22 mouse cellular contexts compared by ENCODE assay signal in the genomic region with DNA sequence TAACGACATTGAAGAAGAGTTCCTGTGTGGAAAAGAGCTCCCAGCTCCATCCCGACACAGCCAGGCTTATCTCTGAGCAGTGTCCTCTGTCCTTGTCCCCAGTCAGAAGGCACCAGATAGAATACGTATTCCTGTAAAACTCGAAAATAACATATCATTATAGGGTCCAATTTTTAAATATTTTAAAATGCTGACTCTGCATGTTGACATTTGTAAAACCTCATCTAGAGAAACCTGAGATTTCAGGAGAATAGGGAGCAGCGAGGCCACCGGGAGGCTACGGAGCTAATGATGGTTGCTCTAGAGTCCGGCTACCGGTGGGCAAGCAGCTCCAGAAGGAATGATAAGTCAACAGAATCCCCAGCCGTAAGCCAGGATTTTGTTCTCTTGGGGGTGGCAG.
DNase-seq lines count a peak whose midpoint lies in the region; ATAC-seq and TF ChIP-seq lines count a peak whose summit lies in the region.
"Had no signal": no experiment of that assay in that cellular context is flagged by ENCODE, and none has a peak within 500 bp of the region (broad histone marks: within the 10 kb centered on the region; RNA-seq: fewer than 3 reads in every experiment).

No protein-coding gene starts in this region.

- DNase-seq in hindbrain, postnatal 0 days (ENCODE audit: low spot score) = no peak
- DNase-seq in hindbrain, embryonic 14.5 days (ENCODE audit: low spot score) = no peak
- DNase-seq in CH12.LX (ENCODE audit: extremely low read depth) = no peak
- DNase-seq in MEL (ENCODE audit: low read depth, low spot score) = no peak
- no peak for DNase-seq in kidney, postnatal 14 days
- DNase-seq in gastrocnemius, adult 18-20 months (ENCODE audit: low spot score) = no peak
- DNase-seq: adrenal gland, postnatal 10 days; adrenal gland, postnatal 36 days; B cell, adult 2 months; cerebellum, adult 18-20 months; cerebellum, adult 9-10 months; cerebellum, postnatal 14 days; gastrocnemius, postnatal 10 days; gastrocnemius, postnatal 36 days had no signal

- in situ Hi-C loops in CH12.LX (cut with MboI; ENCODE audit: low pct_ligation_motif_present, low pct_unique_long_range_greater_than_20kb, low sequenced_read_pairs) = no loop called here

- no peaks in the 10 kb centered on the region; the same call in 1 of the 2 replicates for H3K4me1 ChIP-seq in hindbrain, postnatal 0 days (ENCODE audit: insufficient read depth, low read length)
- H3K4me1 ChIP-seq in hindbrain, embryonic 14.5 days (replicated peaks; ENCODE audit: control insufficient read depth, insufficient read depth, low read length) = no peaks in the 10 kb centered on the region
- H3K4me1 ChIP-seq in CH12.LX (ENCODE audit: control insufficient read depth in 1 of 2, insufficient read depth in 2 of 2) (peaks cover 0 to 3% of the 10 kb centered on the region in 2 experiments; a peak in 1 of 4 replicates), MEL (ENCODE audit: control insufficient read depth in 1 of 2, insufficient read depth in 2 of 2, low read length in 2 of 2) (no peaks in the 10 kb centered on the region)
- H3K4me1 ChIP-seq: embryonic facial prominence, embryonic 12.5 days; embryonic facial prominence, embryonic 15.5 days; hindbrain, embryonic 10.5 days; hindbrain, embryonic 13.5 days had no signal

- dilution Hi-C loops in CH12.LX (cut with MboI; ENCODE audit: extremely low pct_ligation_motif_present, extremely low pct_unique_long_range_greater_than_20kb, low sequenced_read_pairs) = no loop called here

- no peaks in the 10 kb centered on the region for H3K36me3 ChIP-seq in hindbrain, postnatal 0 days (ENCODE audit: insufficient read depth, low read length)
- no peaks in the 10 kb centered on the region for H3K36me3 ChIP-seq in hindbrain, embryonic 14.5 days (replicated peaks; ENCODE audit: control insufficient read depth, insufficient read depth)
- no peaks in the 10 kb centered on the region for H3K36me3 ChIP-seq in CH12.LX (replicated peaks in 1 of 2; ENCODE audit: control insufficient read depth in 1 of 2, insufficient read depth in 1 of 2, low read length in 1 of 2)
- no peaks in the 10 kb centered on the region for H3K36me3 ChIP-seq in MEL (ENCODE audit: control insufficient read depth in 1 of 2, insufficient read depth in 2 of 2, low read length in 2 of 2)
- H3K36me3 ChIP-seq: embryonic facial prominence, embryonic 12.5 days; embryonic facial prominence, embryonic 15.5 days; hindbrain, embryonic 10.5 days; hindbrain, embryonic 13.5 days had no signal

- TF ChIP-seq RAD21 in CH12.LX (IDR thresholded peaks at IDR 0.05; ENCODE audit: low read depth, low read length) = no peak
- TF ChIP-seq RAD21 in MEL (IDR thresholded peaks at IDR 0.05; ENCODE audit: low read depth, low read length) = no peak

- 84% methylated on average over 10 of the region's 10 CpGs for WGBS in hindbrain, postnatal 0 days
- 93% methylated on average over 10 of the region's 10 CpGs for WGBS in hindbrain, embryonic 14.5 days

- no peak for TF ChIP-seq CTCF in hindbrain, postnatal 0 days (IDR thresholded peaks at IDR 0.05; ENCODE audit: low read depth)
- TF ChIP-seq CTCF in CH12.LX (conservative IDR thresholded peaks at IDR 0.05 in 1 of 2, IDR thresholded peaks at IDR 0.05 in 1 of 2; ENCODE audit: low read depth in 2 of 2, low read length in 2 of 2) (no peak), MEL (IDR thresholded peaks at IDR 0.05 in 2 of 3, conservative IDR thresholded peaks at IDR 0.05 in 1 of 3; ENCODE audit: control insufficient read depth in 1 of 3, insufficient read depth in 1 of 3, low read depth in 2 of 3, low read length in 3 of 3, poor library complexity in 1 of 3, severe bottlenecking in 1 of 3) (no peak)

- H3K79me2 ChIP-seq in CH12.LX (replicated peaks; ENCODE audit: control insufficient read depth, extremely low read depth, insufficient read depth, poor library complexity, severe bottlenecking) = no peaks in the 10 kb centered on the region
- no peaks in the 10 kb centered on the region for H3K79me2 ChIP-seq in MEL (ENCODE audit: control insufficient read depth, insufficient read depth, low read length, poor library complexity)

- peak overlapping the region; percentile 20; the same call in 1 of the 2 replicates for H3K27ac ChIP-seq in hindbrain, postnatal 0 days
- H3K27ac ChIP-seq in hindbrain, embryonic 14.5 days = no peak overlapping the region
- H3K27ac ChIP-seq in CH12.LX (ENCODE audit: insufficient read depth, low read depth) = no peak overlapping the region
- H3K27ac ChIP-seq in MEL (ENCODE audit: control insufficient read depth, low read depth, low read length) = no peak overlapping the region
- H3K27ac ChIP-seq: embryonic facial prominence, embryonic 12.5 days; embryonic facial prominence, embryonic 15.5 days; hindbrain, embryonic 10.5 days; hindbrain, embryonic 13.5 days had no signal

- no peak overlapping the region for H3K9ac ChIP-seq in hindbrain, postnatal 0 days (replicated peaks; ENCODE audit: low read length)
- H3K9ac ChIP-seq in hindbrain, embryonic 14.5 days = no peak overlapping the region
- no peak overlapping the region for H3K9ac ChIP-seq in CH12.LX (ENCODE audit: insufficient read depth, low read depth)
- H3K9ac ChIP-seq in MEL (ENCODE audit: control insufficient read depth, low read depth, low read length, poor library complexity, severe bottlenecking) = no peak overlapping the region
- H3K9ac ChIP-seq: embryonic facial prominence, embryonic 12.5 days; embryonic facial prominence, embryonic 15.5 days; hindbrain, embryonic 13.5 days had no signal

- TF ChIP-seq EP300 in CH12.LX (IDR thresholded peaks at IDR 0.05; ENCODE audit: low read length) = no peak
- no peak for TF ChIP-seq EP300 in MEL (IDR thresholded peaks at IDR 0.05; ENCODE audit: low read depth in 1 of 2, low read length in 2 of 2)

- H3K4me2 ChIP-seq in hindbrain, postnatal 0 days (ENCODE audit: low read depth, low read length) = no peak overlapping the region
- H3K4me2 ChIP-seq in hindbrain, embryonic 14.5 days (replicated peaks) = no peak overlapping the region
- H3K4me2 ChIP-seq in CH12.LX (ENCODE audit: insufficient read depth, low read depth, poor library complexity, severe bottlenecking) = no peak overlapping the region
- H3K4me2 ChIP-seq: embryonic facial prominence, embryonic 12.5 days; embryonic facial prominence, embryonic 15.5 days; heart, embryonic 11.5 days; hindbrain, embryonic 13.5 days had no signal

- H3K27me3 ChIP-seq in hindbrain, postnatal 0 days (ENCODE audit: insufficient read depth, low read length) = no peaks in the 10 kb centered on the region
- no peaks in the 10 kb centered on the region for H3K27me3 ChIP-seq in hindbrain, embryonic 14.5 days (ENCODE audit: control insufficient read depth, insufficient read depth, low read length)
- no peaks in the 10 kb centered on the region for H3K27me3 ChIP-seq in CH12.LX (replicated peaks)
- no peaks in the 10 kb centered on the region for H3K27me3 ChIP-seq in MEL (ENCODE audit: control insufficient read depth in 1 of 2, insufficient read depth in 2 of 2, low read length in 2 of 2)
- H3K27me3 ChIP-seq: embryonic facial prominence, embryonic 12.5 days; embryonic facial prominence, embryonic 15.5 days; hindbrain, embryonic 13.5 days had no signal

- no peak for TF ChIP-seq POLR2A in CH12.LX (IDR thresholded peaks at IDR 0.05; ENCODE audit: low read depth, low read length)
- no peak for TF ChIP-seq POLR2A in MEL (IDR thresholded peaks at IDR 0.05; ENCODE audit: control insufficient read depth in 1 of 2, insufficient read depth in 1 of 2, low read depth in 1 of 2, low read length in 2 of 2, poor library complexity in 1 of 2)

- no peaks in the 10 kb centered on the region for H3K9me3 ChIP-seq in hindbrain, postnatal 0 days (ENCODE audit: low read length)
- H3K9me3 ChIP-seq in hindbrain, embryonic 14.5 days (ENCODE audit: control insufficient read depth, low read length) = no peaks in the 10 kb centered on the region
- H3K9me3 ChIP-seq in CH12.LX (replicated peaks; ENCODE audit: low read length) (no peaks in the 10 kb centered on the region), MEL (replicated peaks; ENCODE audit: insufficient read depth, low read length) (no peaks in the 10 kb centered on the region)
- H3K9me3 ChIP-seq: embryonic facial prominence, embryonic 12.5 days; embryonic facial prominence, embryonic 15.5 days; hindbrain, embryonic 10.5 days; hindbrain, embryonic 13.5 days had no signal

- no peak for ATAC-seq in hindbrain, postnatal 0 days
- no peak for ATAC-seq in hindbrain, embryonic 14.5 days (ENCODE audit: low FRiP score)
- ATAC-seq: forebrain, embryonic 14.5 days; intestine, postnatal 0 days; Patski had no signal

- no peak overlapping the region for H3K4me3 ChIP-seq in hindbrain, postnatal 0 days (ENCODE audit: low read length)
- H3K4me3 ChIP-seq in hindbrain, embryonic 14.5 days (replicated peaks; ENCODE audit: low read length) = no peak overlapping the region
- no peak overlapping the region for H3K4me3 ChIP-seq in CH12.LX (replicated peaks in 1 of 3; ENCODE audit: low read depth in 2 of 3, low read length in 2 of 3, poor library complexity in 1 of 3)
- no peak overlapping the region for H3K4me3 ChIP-seq in MEL (ENCODE audit: control insufficient read depth in 1 of 2, insufficient read depth in 1 of 2, low read depth in 2 of 2, low read length in 2 of 2)
- H3K4me3 ChIP-seq: embryonic facial prominence, embryonic 12.5 days; embryonic facial prominence, embryonic 15.5 days; hindbrain, embryonic 10.5 days; hindbrain, embryonic 13.5 days had no signal

TF ChIP-seq in CH12.LX, 34 proteins besides CTCF, POLR2A, EP300 and RAD21 (continues in another document):
- TF ChIP-seq MAFK (IDR thresholded peaks at IDR 0.05; ENCODE audit: insufficient replicate concordance, low read length) (peak; percentile 74), BHLHE40 (IDR thresholded peaks at IDR 0.05; ENCODE audit: low read depth, low read length) (no peak), MEF2A (IDR thresholded peaks at IDR 0.05; ENCODE audit: borderline replicate concordance, low read depth, low read length) (no peak), UBTF (IDR thresholded peaks at IDR 0.05; ENCODE audit: low read depth, low read length) (no peak), ELF1 (IDR thresholded peaks at IDR 0.05; ENCODE audit: low read depth, low read length) (no peak), ZKSCAN1 (IDR thresholded peaks at IDR 0.05; ENCODE audit: borderline replicate concordance, low read depth, low read length) (no peak), HCFC1 (IDR thresholded peaks at IDR 0.05; ENCODE audit: low read depth, low read length) (no peak)

TF ChIP-seq in MEL, 35 proteins besides CTCF, POLR2A, EP300 and RAD21:
- no peak for TF ChIP-seq MAZ (IDR thresholded peaks at IDR 0.05; ENCODE audit: low read depth, low read length)
- no peak for TF ChIP-seq ETS1 (IDR thresholded peaks at IDR 0.05; ENCODE audit: low read depth, low read length)
- TF ChIP-seq MAFK (IDR thresholded peaks at IDR 0.05; ENCODE audit: borderline replicate concordance, low read depth, low read length) = 0 out of 2 replicates have a peak, but pooled peaks have one; percentile 36
